Comparison of ENCODE assay signal across 11 mouse cellular contexts in genomic region chr11:79191214-79191613, GRCm38 (mm10). TPM values are rescaled to one million over a fixed set of nuclear protein-coding genes. Genes with fewer than 3 reads are reported as not detected.
A peak's percentile ranks its signal among the peaks of the same experiment; 100 is the strongest.
DNase-seq lines count a peak whose midpoint lies in the region; ATAC-seq and TF ChIP-seq lines count a peak whose summit lies in the region.
"Had no signal": no experiment of that assay in that cellular context is flagged by ENCODE, and none has a peak within 500 bp of the region (broad histone marks: within the 10 kb centered on the region; RNA-seq: fewer than 3 reads in every experiment).

No protein-coding gene starts in this region.

- H3K4me3 ChIP-seq in heart, adult 2 months: no peak overlapping the region
- no peak overlapping the region for H3K4me3 ChIP-seq in heart, embryonic 11.5 days (ENCODE audit: low read depth, low read length)
- H3K4me3 ChIP-seq in liver, embryonic 11.5 days (ENCODE audit: low read depth, low read length): no peak overlapping the region
- H3K4me3 ChIP-seq: forebrain, embryonic 12.5 days; limb, embryonic 12.5 days had no signal

- no peaks in the 10 kb centered on the region for H3K79me2 ChIP-seq in heart, adult 2 months (replicated peaks; ENCODE audit: control insufficient read depth, insufficient read depth, low read length)

- no peaks in the 10 kb centered on the region for H3K36me3 ChIP-seq in heart, adult 2 months (ENCODE audit: control insufficient read depth, insufficient read depth, low read length)
- no peaks in the 10 kb centered on the region for H3K36me3 ChIP-seq in heart, embryonic 11.5 days (ENCODE audit: control insufficient read depth, insufficient read depth, low read length)
- H3K36me3 ChIP-seq in liver, embryonic 11.5 days (ENCODE audit: control insufficient read depth, insufficient read depth, low read length): no peaks in the 10 kb centered on the region
- H3K36me3 ChIP-seq: forebrain, embryonic 12.5 days; limb, embryonic 12.5 days had no signal

- no peak for ATAC-seq in heart, embryonic 11.5 days (replicated peaks; ENCODE audit: insufficient number of reproducible peaks, low FRiP score, low TSS enrichment)
- no peak for ATAC-seq in liver, embryonic 11.5 days (replicated peaks; ENCODE audit: low FRiP score)
- ATAC-seq: intestine, postnatal 0 days had no signal

- H3K27ac ChIP-seq in heart, adult 2 months: peak overlapping the region; percentile 15; the same call in 1 of the 2 replicates
- peak overlapping the region; percentile 57 for H3K27ac ChIP-seq in heart, embryonic 11.5 days (ENCODE audit: low read depth, low read length)
- H3K27ac ChIP-seq in liver, embryonic 11.5 days (ENCODE audit: low read depth, low read length): no peak overlapping the region
- H3K27ac ChIP-seq: forebrain, embryonic 12.5 days; limb, embryonic 12.5 days had no signal

- H3K9ac ChIP-seq in heart, adult 2 months (ENCODE audit: low read depth, low read length): no peak overlapping the region
- 0 out of 2 replicates have a peak overlapping the region, but pooled peaks have one; percentile 24 for H3K9ac ChIP-seq in heart, embryonic 11.5 days (ENCODE audit: low read depth, low read length)
- no peak overlapping the region for H3K9ac ChIP-seq in liver, embryonic 11.5 days (ENCODE audit: low read depth, low read length)
- H3K9ac ChIP-seq: forebrain, embryonic 12.5 days; limb, embryonic 12.5 days had no signal

- no peaks in the 10 kb centered on the region for H3K9me3 ChIP-seq in heart, embryonic 11.5 days (replicated peaks; ENCODE audit: control insufficient read depth, low read length)
- H3K9me3 ChIP-seq in liver, embryonic 11.5 days (ENCODE audit: control insufficient read depth, low read length): no peaks in the 10 kb centered on the region
- H3K9me3 ChIP-seq: forebrain, embryonic 12.5 days; limb, embryonic 12.5 days had no signal

- TF ChIP-seq CTCF in heart, adult 2 months (IDR thresholded peaks at IDR 0.05): no peak

- DNase-seq in heart, adult 2 months: peak in 1 of 2 experiments; percentile 62
- no peak for DNase-seq in heart, adult 8-10 months (ENCODE audit: low spot score)
- peak; percentile 32 to 65 for DNase-seq in frontal cortex, adult 2 months (ENCODE audit: extremely low spot score in 1 of 2, low spot score in 1 of 2)
- peak; percentile 57 for DNase-seq in left cerebral cortex, postnatal 4 days
- DNase-seq in B cell, adult 2 months: no peak
- DNase-seq in liver, embryonic 11.5 days (ENCODE audit: low spot score): no peak
- DNase-seq: thymus, adult 2 months had no signal

- no peak overlapping the region for H3K4me2 ChIP-seq in heart, embryonic 11.5 days
- no peak overlapping the region for H3K4me2 ChIP-seq in liver, embryonic 11.5 days
- H3K4me2 ChIP-seq: forebrain, embryonic 12.5 days; limb, embryonic 12.5 days had no signal

- WGBS in heart, adult 2 months: 48% methylated on average over 4 of the region's 4 CpGs
- WGBS in heart, embryonic 11.5 days (ENCODE audit: insufficient replicate concordance): 53% methylated on average over 4 of the region's 4 CpGs
- 76% methylated on average over 4 of the region's 4 CpGs for WGBS in liver, embryonic 11.5 days

- no peaks in the 10 kb centered on the region for H3K27me3 ChIP-seq in heart, adult 2 months (ENCODE audit: control insufficient read depth, insufficient read depth, low read length)
- no peaks in the 10 kb centered on the region for H3K27me3 ChIP-seq in heart, embryonic 11.5 days (ENCODE audit: control insufficient read depth, insufficient read depth, low read length)
- no peaks in the 10 kb centered on the region for H3K27me3 ChIP-seq in liver, embryonic 11.5 days (replicated peaks; ENCODE audit: control insufficient read depth, insufficient read depth, low read length)
- H3K27me3 ChIP-seq: forebrain, embryonic 12.5 days; limb, embryonic 12.5 days had no signal

- TF ChIP-seq POLR2A in heart, adult 2 months (IDR thresholded peaks at IDR 0.05; ENCODE audit: insufficient read depth, low read depth, low read length): no peak

- intact Hi-C loops in heart, adult 2 months (cut with DNase I): no loop called here
- intact Hi-C loops in left cerebral cortex, postnatal 4 days (cut with DNase I): no loop called here

- peaks cover 2% of the 10 kb centered on the region; the same call in 1 of the 2 replicates for H3K4me1 ChIP-seq in heart, adult 2 months (ENCODE audit: control insufficient read depth, insufficient read depth, low read length)
- H3K4me1 ChIP-seq in heart, embryonic 11.5 days (ENCODE audit: control insufficient read depth, insufficient read depth, low read length): peaks cover 4% of the 10 kb centered on the region; the same call in 1 of the 2 replicates
- H3K4me1 ChIP-seq in liver, embryonic 11.5 days (replicated peaks; ENCODE audit: control insufficient read depth, insufficient read depth, low read length): peaks cover 2% of the 10 kb centered on the region; the same call in 1 of the 2 replicates
- H3K4me1 ChIP-seq: limb, embryonic 12.5 days had no signal

- no peak for TF ChIP-seq EP300 in heart, adult 2 months (IDR thresholded peaks at IDR 0.05; ENCODE audit: insufficient read depth, low read depth, low read length)

RNA-seq across cellular contexts. Expression of gene Ksr1, which starts 45.0 kb away (rescaled TPM):
- total RNA-seq in heart, adult 2 months (2021): 1 to 10 TPM; 5.1 to 7.0 TPM
- polyA plus RNA-seq in heart, adult 2 months (2012; rRNA removed): 6.7 and 7.8 TPM in 2 replicates
- 1 to 10 TPM; 5.9 to 8.2 (median 6.5) TPM for total RNA-seq in heart, adult 8-10 months (2022)
- polyA plus RNA-seq in frontal cortex, adult 2 months (2012; rRNA removed): 47.0 and 55.7 TPM in 2 replicates
- polyA plus RNA-seq in heart, embryonic 11.5 days (2014; fragmentation: Nextera tagmentation; extraction: Ambion mirVana): 4.4 and 4.6 TPM in 2 replicates
- total RNA-seq in left cerebral cortex, postnatal 4 days (2021): 10 to 100 TPM; 49.9 to 50.6 TPM
- polyA plus RNA-seq in liver, embryonic 11.5 days (2014; fragmentation: Nextera tagmentation; extraction: Ambion mirVana): 4.1 and 5.0 TPM in 2 replicates

Comparison
In these comparisons a context has a peak if more than half of its experiments do, and no peak if none do; other contexts are left out.
1. DNase-seq: peak in frontal cortex, adult 2 months (2 of 2) and left cerebral cortex, postnatal 4 days (single experiment); none in heart, adult 8-10 months (single experiment), B cell, adult 2 months (0 of 2) and liver, embryonic 11.5 days (single experiment).